Mouse (Mus musculus): ENCODE results near the gene Apol9b. TPM values are rescaled to one million over a fixed set of nuclear protein-coding genes. Genes with fewer than 3 reads are reported as not detected.
A peak's percentile ranks its signal among the peaks of the same experiment; 100 is the strongest.
"Not testable (repeated sequence)": the region's sequence is repeated elsewhere in the genome, so short reads cannot be mapped to it uniquely, and the experiment has no call there.

Apol9b gene
- not detected for total RNA-seq (2021)
- long read RNA-seq, experiment 1: 0 reads
- long read RNA-seq, experiment 2: 0 reads

- not testable (repeated sequence) for DNase-seq (ENCODE audit: low spot score in 2 of 2)
Measured at GRCm38 (mm10) chr15:77728739-77729138, at the start of gene Apol9b. TSS of gene Apol9b (plus strand) at chr15:77729039.

DNA sequence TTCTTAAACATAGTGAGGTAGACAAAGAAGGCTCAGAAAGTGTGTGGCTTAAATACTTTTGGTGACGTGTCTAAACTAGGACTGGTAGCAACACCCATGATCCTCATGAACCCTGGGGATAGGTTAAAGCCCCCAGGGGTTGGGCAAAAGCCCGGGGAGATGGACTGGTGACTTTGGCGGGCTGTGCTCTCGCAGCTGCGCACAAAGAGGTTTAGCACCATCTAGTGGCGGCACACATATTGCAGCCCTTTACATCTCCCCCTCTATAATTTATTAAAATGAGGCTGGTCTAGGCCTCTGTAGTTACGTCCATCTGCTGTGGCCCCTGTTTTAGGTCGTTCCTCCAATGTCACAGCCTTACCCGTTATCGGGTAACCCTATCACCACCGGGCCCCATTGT is 44.9 kb upstream of the Apol9b start:
- DNase-seq (ENCODE audit: low spot score in 2 of 2): peak; percentile 3 to 4

- not testable (repeated sequence) for DNase-seq (ENCODE audit: low spot score in 2 of 2)
Measured at GRCm38 (mm10) chr15:77691532-77692311, 37.1 kb upstream of the Apol9b start.

DNA sequence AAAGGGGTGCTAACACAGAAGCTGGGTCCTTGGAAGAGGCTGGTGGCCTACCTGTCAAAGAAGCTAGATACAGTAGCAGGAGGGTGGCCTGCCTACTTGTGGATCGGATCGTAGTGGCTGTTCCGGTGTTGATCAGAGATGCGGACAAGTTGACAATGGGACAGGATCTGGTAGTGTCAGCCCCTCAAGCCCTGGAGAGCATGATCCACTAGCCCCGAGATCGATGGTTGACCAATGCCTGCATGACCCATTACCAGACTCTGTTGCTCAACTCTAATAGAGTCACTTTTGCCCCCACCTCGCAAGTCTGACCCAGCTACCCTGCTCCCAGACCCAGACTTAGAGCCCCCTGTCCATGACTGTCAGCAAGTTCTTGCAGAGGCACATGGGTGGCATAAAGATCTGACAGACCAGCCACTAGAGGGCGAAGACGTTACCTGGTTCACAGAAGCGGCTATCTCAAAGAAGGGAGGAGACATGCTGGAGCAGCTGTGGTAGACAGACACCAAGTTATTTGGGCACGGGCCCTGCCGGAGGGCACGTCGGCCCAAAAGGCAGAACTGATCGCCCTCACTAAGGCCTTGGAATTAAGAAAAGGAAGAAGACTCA is 34.0 kb upstream of the Apol9b start:
- DNase-seq (ENCODE audit: low spot score in 2 of 2): not testable (repeated sequence)

DNA sequence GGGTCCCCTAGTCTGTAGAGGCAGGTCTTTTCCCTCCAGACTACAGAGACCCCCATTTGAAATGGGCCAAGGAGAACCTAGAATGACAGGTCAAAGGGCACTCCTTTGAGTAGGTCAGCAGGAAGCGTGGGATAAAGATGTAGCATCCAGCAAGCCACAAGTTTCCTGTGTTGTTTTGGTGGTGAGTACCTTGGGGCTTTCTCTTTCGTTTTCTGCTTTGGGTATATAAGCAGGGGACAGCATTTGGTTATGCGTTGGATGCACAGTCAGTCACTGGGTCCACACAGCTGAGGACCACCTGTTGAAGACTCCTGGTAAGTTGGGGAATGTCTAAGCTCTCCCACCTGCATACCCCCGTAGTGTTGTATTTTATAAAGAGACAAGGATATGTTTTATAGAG is 30.2 kb upstream of the Apol9b start, which contains the start of gene Apol7e:
TSS of gene Apol7e (plus strand) at position 202 of the 400 bp plus-strand sequence.
- not testable (repeated sequence) for DNase-seq (ENCODE audit: low spot score in 2 of 2)

GRCm38 (mm10) chr15:77705306-77705705 is 23.5 kb upstream of the Apol9b start:
- DNase-seq (ENCODE audit: low spot score in 2 of 2): not testable (repeated sequence)

- not testable (repeated sequence) for DNase-seq (ENCODE audit: low spot score in 2 of 2)
Measured at GRCm38 (mm10) chr15:77708936-77709335, 19.9 kb upstream of the Apol9b start.

GRCm38 (mm10) chr15:77718240-77718639 is 10.6 kb upstream of the Apol9b start:
- not testable (repeated sequence) for DNase-seq (ENCODE audit: low spot score in 2 of 2)

GRCm38 (mm10) chr15:77721509-77721908 is 7.3 kb upstream of the Apol9b start:
- DNase-seq (ENCODE audit: low spot score in 2 of 2): not testable (repeated sequence)

- not testable (repeated sequence) for DNase-seq (ENCODE audit: low spot score in 2 of 2)
Measured at GRCm38 (mm10) chr15:77724208-77724911, 4.5 kb upstream of the Apol9b start.

DNA sequence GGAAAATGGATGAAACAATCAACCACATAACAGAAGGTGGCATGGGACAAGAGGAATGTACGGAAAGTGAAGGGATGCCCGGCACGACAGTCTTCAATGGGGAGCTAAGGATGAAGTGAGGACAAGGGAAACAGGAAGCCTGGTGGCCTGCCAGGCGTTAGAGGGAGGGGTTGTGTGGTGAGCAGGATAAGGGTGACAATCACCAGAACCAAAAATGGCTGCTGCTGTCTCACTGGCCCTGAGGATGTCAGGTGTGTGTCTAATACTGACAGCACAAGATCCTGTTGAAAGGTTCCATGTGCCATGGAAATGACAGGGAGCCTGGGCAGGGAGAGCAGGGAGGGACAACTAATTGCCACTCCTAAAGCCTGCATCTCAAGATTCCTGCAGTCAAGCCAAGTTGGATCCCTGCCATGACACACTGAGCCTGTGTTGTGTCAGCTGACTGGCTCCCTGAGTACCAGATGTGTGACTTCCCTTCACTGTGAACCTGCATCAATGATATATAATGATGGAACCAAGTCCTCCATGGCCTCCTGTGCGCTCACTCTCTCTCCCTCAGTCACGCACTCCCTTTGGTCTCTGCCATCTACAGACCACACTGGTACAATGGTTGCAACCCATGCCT is 3.3 kb upstream of the Apol9b start:
- DNase-seq (ENCODE audit: low spot score in 2 of 2): not testable (repeated sequence)

GRCm38 (mm10) chr15:77727139-77727538 is 1.7 kb upstream of the Apol9b start:
- DNase-seq (ENCODE audit: low spot score in 2 of 2): not testable (repeated sequence)

DNA sequence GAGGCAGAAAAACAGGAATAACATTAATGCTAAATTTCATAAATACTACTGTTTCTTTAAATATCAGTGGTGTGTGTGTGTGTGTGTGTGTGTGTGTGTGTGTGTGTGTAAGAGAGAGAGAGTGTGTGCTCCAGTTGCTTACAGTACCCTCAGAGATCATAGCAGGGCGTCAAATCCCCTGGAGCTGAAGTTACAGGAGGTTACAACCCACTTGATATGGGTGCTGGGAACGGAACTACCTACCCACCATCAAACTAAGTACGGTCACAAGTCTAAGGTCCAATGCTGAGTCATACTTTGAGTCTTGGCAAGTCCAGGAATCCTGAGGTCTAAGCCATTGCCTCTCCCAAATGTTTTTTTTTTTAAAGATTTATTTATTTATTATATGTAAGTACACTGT is 1.1 kb upstream of the Apol9b start:
- not testable (repeated sequence) for DNase-seq (ENCODE audit: low spot score in 2 of 2)

DNA sequence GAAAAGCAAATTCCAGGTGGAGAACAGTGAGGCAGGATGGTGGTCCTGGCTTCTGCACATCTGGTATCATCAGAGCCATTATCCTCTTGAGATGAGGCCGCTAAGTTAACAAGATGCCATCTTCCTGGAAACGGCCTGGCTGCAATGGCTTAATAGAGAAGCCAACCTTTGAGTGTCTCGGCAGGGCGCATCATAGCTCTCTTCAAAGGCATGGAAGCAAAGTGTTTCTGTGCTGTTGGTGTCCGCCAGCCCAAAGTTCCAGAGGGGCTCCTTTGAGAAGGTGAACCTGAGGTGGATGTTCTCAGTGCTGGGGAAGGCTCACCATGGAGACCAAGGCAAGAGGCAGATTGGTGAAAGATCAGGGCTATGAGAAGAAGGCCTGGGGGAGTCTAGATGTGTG is 2.8 kb downstream of the Apol9b start:
- DNase-seq (ENCODE audit: low spot score in 2 of 2): no peak

GRCm38 (mm10) chr15:77732851-77733250 is 4.0 kb downstream of the Apol9b start:
- not testable (repeated sequence) for DNase-seq (ENCODE audit: low spot score in 2 of 2)

DNA sequence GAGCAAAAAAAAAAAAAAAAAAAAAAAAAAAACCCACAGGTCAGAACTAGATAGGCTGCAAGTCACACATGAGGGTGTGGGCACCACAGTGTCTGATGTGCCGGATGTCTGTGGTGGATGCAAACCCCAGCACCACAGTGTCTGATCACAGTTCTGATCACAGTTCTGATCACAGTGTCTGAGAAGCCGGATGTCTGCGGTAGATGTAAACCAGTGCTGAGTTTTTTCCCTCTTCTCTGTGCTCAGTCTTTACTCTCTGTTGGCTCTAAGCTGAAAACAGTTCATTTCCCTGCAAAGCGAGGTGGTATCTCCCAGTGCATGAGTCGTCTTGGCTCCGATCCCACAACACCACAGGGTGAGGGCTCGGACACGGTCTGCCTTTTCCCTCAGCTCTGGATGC is 4.5 kb downstream of the Apol9b start:
- DNase-seq (ENCODE audit: low spot score in 2 of 2): not testable (repeated sequence)

- DNase-seq (ENCODE audit: low spot score in 2 of 2): not testable (repeated sequence)
Measured at GRCm38 (mm10) chr15:77733903-77734302, 5.1 kb downstream of the Apol9b start.

- DNase-seq (ENCODE audit: low spot score in 2 of 2): no peak
Measured at GRCm38 (mm10) chr15:77740511-77741297, 11.9 kb downstream of the Apol9b start.

DNA sequence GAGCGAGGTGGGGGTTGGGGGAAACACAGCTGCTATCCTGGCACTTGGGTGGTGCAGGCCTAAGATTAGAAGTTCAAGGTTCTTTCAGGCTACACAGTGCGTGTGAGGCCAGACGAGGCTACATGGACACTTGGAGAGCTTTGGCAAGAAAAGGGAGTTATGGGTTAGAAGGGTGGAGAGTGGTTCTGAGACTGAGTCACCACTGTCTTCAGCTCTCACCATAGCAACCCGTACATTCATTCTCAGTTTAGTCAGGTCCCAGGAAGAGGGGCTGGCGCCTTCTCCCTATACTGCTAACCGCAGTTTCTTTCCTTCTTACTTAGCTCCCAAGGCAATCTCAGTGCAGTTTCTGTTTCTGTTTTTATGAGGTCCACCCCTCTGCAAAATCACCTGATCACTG is 12.7 kb downstream of the Apol9b start:
- DNase-seq (ENCODE audit: low spot score in 2 of 2): not testable (repeated sequence)

GRCm38 (mm10) chr15:77744632-77745031 is 15.8 kb downstream of the Apol9b start:
- no peak for DNase-seq (ENCODE audit: low spot score in 2 of 2)

Data from layer of hippocampus, postnatal 14 days (tissue).